Mouse (Mus musculus): Measurements from ENCODE around the gene Cyp4f13.
A peak's percentile ranks its signal among the peaks of the same experiment; 100 is the strongest.

DNA sequence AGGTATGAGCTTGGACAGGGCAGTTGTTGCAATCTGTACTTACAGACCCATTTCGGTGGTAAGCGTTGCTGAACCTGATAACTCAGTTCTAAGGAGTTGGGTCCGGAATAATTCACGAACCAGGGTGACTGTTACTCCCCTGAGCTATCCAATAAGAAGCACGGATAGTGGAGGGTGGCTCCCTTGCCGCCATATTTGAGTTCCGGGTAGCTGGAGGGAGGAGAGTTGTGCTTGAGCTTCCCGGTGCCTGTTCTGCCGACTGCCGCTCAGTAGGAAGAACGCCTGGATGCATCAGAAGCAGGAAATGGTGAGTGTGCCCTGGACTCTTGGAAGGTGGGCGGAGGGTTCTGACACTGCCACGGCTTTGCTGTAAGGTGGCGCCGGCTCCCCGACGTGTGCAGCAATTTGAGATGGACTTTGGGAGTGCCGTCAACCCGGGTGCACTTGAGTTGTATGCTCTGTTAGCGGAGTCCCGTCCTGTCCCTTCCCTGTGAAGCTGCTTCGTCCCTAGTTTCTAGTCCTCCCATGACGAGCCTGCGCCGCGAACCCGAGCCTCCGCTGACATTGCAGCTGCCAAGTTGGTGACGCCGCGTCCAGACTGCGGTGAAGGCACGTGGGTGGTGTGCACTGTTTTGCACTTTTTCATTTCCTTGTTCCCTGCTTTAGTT is 18.6 kb upstream of the Cyp4f13 start, which contains the start of gene Zfp472:
- TF ChIP-seq CTCF (IDR thresholded peaks at IDR 0.05) (no peak), EP300 (IDR thresholded peaks at IDR 0.05) (0 out of 2 replicates have a peak, but pooled peaks have one; percentile 72)

Data from lung, postnatal 0 days (tissue).